Mouse (Mus musculus) forebrain, embryonic 10.5 days (tissue): ENCODE results near the gene Rbm42. TPM values are rescaled to one million over a fixed set of nuclear protein-coding genes. Genes with fewer than 3 reads are reported as not detected.

ENCODE experiments used
- DNase-seq: peaks from one replicate; pipeline ENCODE4 v3.0.0-alpha.2; 2017; ENCODE audit warnings: low spot score; ENCODE audit errors: extremely low spot score
- H3K27ac ChIP-seq: fragments of 300-500 bp; sonication (generic); 2 replicates; pipeline ENCODE4 v1.5.1; 2016; ENCODE audit warnings: mild to moderate bottlenecking
- H3K27me3 ChIP-seq: fragments of 300-500 bp; sonication (generic); 2 replicates; pipeline ENCODE4 v1.6.1; 2016; ENCODE audit warnings: mild to moderate bottlenecking; ENCODE audit not compliant: poor library complexity, severe bottlenecking
- H3K36me3 ChIP-seq: fragments of 300-500 bp; sonication (generic); replicated peaks from 2 replicates; pipeline ENCODE4 v1.6.1; 2016; ENCODE audit warnings: mild to moderate bottlenecking, moderate library complexity
- H3K4me1 ChIP-seq: fragments of 300-500 bp; sonication (generic); 2 replicates; pipeline ENCODE4 v1.6.1; 2016
- H3K4me3 ChIP-seq: fragments of 300-500 bp; sonication (generic); 2 replicates; pipeline ENCODE4 v1.5.1; 2016; ENCODE audit warnings: mild to moderate bottlenecking, moderate library complexity
- H3K9me3 ChIP-seq: fragments of 300-500 bp; sonication (generic); 2 replicates; pipeline ENCODE4 v1.6.1; 2016; ENCODE audit warnings: mild to moderate bottlenecking, moderate library complexity
- WGBS: fragments of 180-500 bp; shearing (Covaris S2); methylation state at CpG from one replicate; pipeline ENCODE4 v1.1.7; 2016; 5-methylcytosine and 5-hydroxymethylcytosine counted together
- polyA plus RNA-seq: library from polyadenylated mRNA; unstranded; fragments of >200 nt; fragmentation: Nextera tagmentation; extraction: Ambion mirVana; gene quantifications from 2 replicates; pipeline ENCODE4 v1.2.1, GENCODE M21; 2016

Rbm42 gene
- polyA plus RNA-seq, 1 experiment from 2014 or later = 119 TPM

GRCm38 (mm10) chr7:30636395-30636794 lies 13.7 kb downstream of the Rbm42 start:
- WGBS = 32% methylated on average over 11 of the region's 11 CpGs
- H3K36me3 ChIP-seq = peaks cover 17% of the 10 kb centered on the region
- H3K4me1 ChIP-seq = peaks cover 37% of the 10 kb centered on the region
- no peaks in the 10 kb centered on the region for H3K9me3 ChIP-seq
- no peak overlapping the region for H3K27ac ChIP-seq
- DNase-seq = no peak
- peak overlapping the region; percentile 19; the same call in 1 of the 2 replicates for H3K4me3 ChIP-seq
- H3K27me3 ChIP-seq = peaks cover 55% of the 10 kb centered on the region

DNA sequence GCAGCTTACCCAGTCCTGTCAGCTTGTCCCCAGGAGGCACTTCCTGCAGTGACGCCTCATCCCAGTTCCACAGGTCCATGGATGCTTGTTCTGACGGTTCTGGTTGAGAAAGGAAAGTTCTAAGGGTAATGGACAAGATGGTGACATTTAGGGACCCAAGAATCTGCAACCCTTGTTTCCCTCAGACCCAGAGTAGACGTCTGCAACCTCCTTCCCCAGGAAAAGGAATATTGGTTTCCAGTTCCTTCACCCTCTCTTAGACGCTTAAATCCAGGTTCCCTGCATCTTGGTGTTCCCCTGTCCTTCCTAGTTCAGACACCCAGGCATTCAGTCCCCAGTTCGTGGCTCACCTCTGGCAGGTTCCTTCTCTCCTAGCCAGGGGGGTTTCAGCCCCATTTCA lies 14.4 kb downstream of the Rbm42 start, which contains the start of gene Etv2:
Gene Etv2 (minus strand): TSS at position 101 of the 400 bp plus-strand sequence.
- H3K27ac ChIP-seq = 0 out of 2 replicates have a peak within 1 kb of the TSS, but pooled peaks have one; percentile 15
- H3K4me1 ChIP-seq = peaks cover 37% of the 10 kb centered on the region
- DNase-seq = no peak
- no peaks in the 10 kb centered on the region for H3K9me3 ChIP-seq
- peaks cover 11% of the 10 kb centered on the region for H3K36me3 ChIP-seq
- WGBS = 8% methylated on average over 5 of the region's 5 CpGs
- peak within 1 kb of the TSS; percentile 42 for H3K4me3 ChIP-seq
- peaks cover 61% of the 10 kb centered on the region for H3K27me3 ChIP-seq

DNA sequence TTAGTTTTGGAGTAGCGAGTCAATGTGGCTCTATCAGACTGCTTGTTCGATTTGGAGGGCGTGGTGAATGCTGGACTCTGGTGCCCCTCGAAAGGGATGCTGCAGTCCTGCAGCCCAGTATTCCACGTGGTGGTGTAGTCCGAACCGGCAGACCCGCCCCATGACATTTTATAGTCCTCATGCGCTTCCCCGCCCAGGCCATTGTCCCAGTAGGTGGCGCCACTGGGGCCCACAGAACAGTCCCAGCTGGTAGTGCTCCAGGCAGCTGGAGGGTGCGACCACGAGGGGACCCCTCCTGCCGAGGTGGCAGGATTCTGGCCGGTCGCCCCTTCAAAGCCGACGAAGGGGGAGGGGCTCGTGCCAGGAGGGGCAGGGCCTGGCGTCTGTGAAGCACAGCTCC lies 15.5 kb downstream of the Rbm42 start:
- H3K36me3 ChIP-seq = no peaks in the 10 kb centered on the region
- H3K4me1 ChIP-seq = peaks cover 37% of the 10 kb centered on the region
- DNase-seq = peak; percentile 72
- peaks cover 61% of the 10 kb centered on the region for H3K27me3 ChIP-seq
- under 1% methylated on average over 20 of the region's 20 CpGs for WGBS
- H3K27ac ChIP-seq = 0 out of 2 replicates have a peak overlapping the region, but pooled peaks have one; percentile 15
- no peaks in the 10 kb centered on the region for H3K9me3 ChIP-seq
- H3K4me3 ChIP-seq = peak overlapping the region; percentile 42

- 7% methylated on average over 27 of the region's 27 CpGs for WGBS
- Histone ChIP-seq H3K4me3 (peak overlapping the region; percentile 19; the same call in 1 of the 2 replicates), H3K27me3 (peaks cover 61% of the 10 kb centered on the region)
These were observed 16.2 kb downstream of the Rbm42 start for GRCm38 (mm10) chr7:30633762-30634412.

GRCm38 (mm10) chr7:30629013-30629412 lies 21.1 kb downstream of the Rbm42 start:
- peaks cover 6% of the 10 kb centered on the region for H3K36me3 ChIP-seq
- no peaks in the 10 kb centered on the region for H3K9me3 ChIP-seq
- H3K4me1 ChIP-seq = peaks cover 17% of the 10 kb centered on the region
- no peak for DNase-seq
- peaks cover 32% of the 10 kb centered on the region for H3K27me3 ChIP-seq
- no peak overlapping the region for H3K4me3 ChIP-seq
- H3K27ac ChIP-seq = no peak overlapping the region

More at GRCm38 (mm10) chr7:30633762-30634412, 16.2 kb downstream of the Rbm42 start:
- Histone ChIP-seq H3K36me3 (no peaks in the 10 kb centered on the region), H3K27ac (no peak overlapping the region), H3K4me1 (peaks cover 31% of the 10 kb centered on the region), H3K9me3 (no peaks in the 10 kb centered on the region)
- peak; percentile 20 for DNase-seq

GRCm38 (mm10) chr7:30626647-30627046 lies 23.5 kb downstream of the Rbm42 start:
- 84% methylated on average over 5 of the region's 5 CpGs for WGBS
- Histone ChIP-seq H3K27ac (no peak overlapping the region), H3K4me1 (peaks cover 10% of the 10 kb centered on the region), H3K27me3 (peaks cover 9% of the 10 kb centered on the region), H3K9me3 (no peaks in the 10 kb centered on the region), H3K4me3 (peak overlapping the region; percentile 87; the same call in 1 of the 2 replicates), H3K36me3 (peaks cover 29% of the 10 kb centered on the region)
- no peak for DNase-seq

- Histone ChIP-seq H3K27ac (peak within 1 kb of the TSS; percentile 88), H3K4me3 (peak within 1 kb of the TSS; percentile 87), H3K9me3 (no peaks in the 10 kb centered on the region), H3K4me1 (peaks cover 10% of the 10 kb centered on the region), H3K36me3 (peaks cover 36% of the 10 kb centered on the region), H3K27me3 (no peaks in the 10 kb centered on the region; the same call in 1 of the 2 replicates)
- 2% methylated on average over 44 of the region's 44 CpGs for WGBS
- DNase-seq = peak; percentile 86
These were observed 24.4 kb downstream of the Rbm42 start, which contains the start of gene Cox6b1 for GRCm38 (mm10) chr7:30625530-30626384. Cox6b1 (minus strand) TSS chr7:30626151.

- Histone ChIP-seq H3K27me3 (no peaks in the 10 kb centered on the region), H3K36me3 (peaks cover 85% of the 10 kb centered on the region), H3K4me1 (0 out of 2 replicates have a peak, but pooled peaks cover 4% of the 10 kb centered on the region), H3K9me3 (no peaks in the 10 kb centered on the region), H3K27ac (no peak overlapping the region), H3K4me3 (no peak overlapping the region)
- DNase-seq = no peak
- WGBS = 93% methylated on average over 3 of the region's 3 CpGs
These were observed 30.9 kb downstream of the Rbm42 start for GRCm38 (mm10) chr7:30619202-30619601.

DNA sequence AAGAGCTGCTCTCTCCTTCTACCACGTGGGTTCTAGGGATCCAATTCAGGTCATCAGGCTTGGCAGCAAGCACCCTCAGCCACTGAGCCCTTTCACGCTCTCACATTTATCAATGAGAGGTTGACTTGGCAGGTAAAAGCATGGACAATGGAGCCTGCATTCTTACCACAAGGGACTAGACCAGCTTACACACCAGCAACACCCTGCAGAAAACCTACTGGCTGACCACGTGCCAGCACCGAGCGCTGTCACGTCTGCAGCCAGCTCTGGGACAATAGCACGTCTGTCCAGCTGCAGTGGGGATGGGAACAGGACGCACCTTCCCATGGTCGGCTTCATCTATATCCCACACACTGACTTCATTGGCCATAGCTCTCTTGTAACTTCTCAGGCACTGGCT lies 31.5 kb downstream of the Rbm42 start:
- DNase-seq = no peak
- no peak overlapping the region for H3K27ac ChIP-seq
- H3K27me3 ChIP-seq = no peaks in the 10 kb centered on the region
- H3K4me1 ChIP-seq = 0 out of 2 replicates have a peak, but pooled peaks cover 4% of the 10 kb centered on the region
- H3K4me3 ChIP-seq = no peak overlapping the region
- H3K36me3 ChIP-seq = peaks cover 80% of the 10 kb centered on the region
- 94% methylated on average over 9 of the region's 9 CpGs for WGBS
- H3K9me3 ChIP-seq = no peaks in the 10 kb centered on the region

GRCm38 (mm10) chr7:30615049-30615760 lies 34.9 kb downstream of the Rbm42 start:
- H3K9me3 ChIP-seq = no peaks in the 10 kb centered on the region
- DNase-seq = no peak
- H3K27ac ChIP-seq = no peak overlapping the region
- no peaks in the 10 kb centered on the region for H3K27me3 ChIP-seq
- 61% methylated on average over 5 of the region's 5 CpGs for WGBS
- no peak overlapping the region for H3K4me3 ChIP-seq
- peaks cover 6% of the 10 kb centered on the region; the same call in 1 of the 2 replicates for H3K4me1 ChIP-seq
- peaks cover 52% of the 10 kb centered on the region for H3K36me3 ChIP-seq

- Histone ChIP-seq H3K9me3 (no peaks in the 10 kb centered on the region), H3K4me1 (peaks cover 6% of the 10 kb centered on the region; the same call in 1 of the 2 replicates), H3K27ac (no peak overlapping the region), H3K27me3 (no peaks in the 10 kb centered on the region), H3K4me3 (no peak overlapping the region), H3K36me3 (peaks cover 46% of the 10 kb centered on the region)
- no peak for DNase-seq
- WGBS = 86% methylated on average over 2 of the region's 2 CpGs
These were observed 35.7 kb downstream of the Rbm42 start for GRCm38 (mm10) chr7:30614454-30614853.

DNA sequence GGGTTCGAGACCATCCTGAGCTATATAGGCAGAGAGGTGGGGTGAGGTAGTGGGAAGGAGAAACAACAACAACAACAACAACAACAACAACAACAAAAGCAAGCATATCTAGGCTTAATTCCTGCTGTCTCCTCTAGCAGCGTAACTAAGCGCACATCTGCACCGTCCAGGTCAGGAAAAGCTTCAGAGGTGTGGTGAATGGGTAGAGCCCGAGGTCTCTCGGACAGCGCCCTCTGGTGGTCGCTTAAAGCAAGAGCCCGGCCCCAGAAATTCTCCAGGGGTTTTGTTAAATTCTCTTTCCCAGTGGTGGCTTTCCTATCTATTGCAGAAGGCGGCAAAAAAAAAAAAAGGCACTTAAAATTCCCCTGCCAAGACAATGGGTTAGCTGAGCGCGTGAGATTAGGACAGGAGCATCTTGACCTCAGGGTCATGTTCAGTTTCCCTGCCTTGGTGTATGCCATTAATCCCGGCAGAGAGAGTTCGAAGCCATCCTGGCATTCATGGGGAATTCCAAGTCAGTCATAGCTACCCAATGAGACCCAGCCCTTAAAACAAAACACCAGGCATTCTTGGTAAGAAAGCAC lies 36.5 kb downstream of the Rbm42 start:
- no peaks in the 10 kb centered on the region for H3K27me3 ChIP-seq
- H3K27ac ChIP-seq = no peak overlapping the region
- DNase-seq = peak; percentile 65
- 22% methylated on average over 14 of the region's 14 CpGs for WGBS
- H3K4me1 ChIP-seq = peaks cover 8% of the 10 kb centered on the region; the same call in 1 of the 2 replicates
- no peaks in the 10 kb centered on the region for H3K9me3 ChIP-seq
- peaks cover 38% of the 10 kb centered on the region for H3K36me3 ChIP-seq
- H3K4me3 ChIP-seq = no peak overlapping the region; the same call in 1 of the 2 replicates
